Mouse (Mus musculus): Measurements from ENCODE around the gene Arsb. TPM values are rescaled to one million over a fixed set of nuclear protein-coding genes. Genes with fewer than 3 reads are reported as not detected.

Gene Arsb
- polyA plus RNA-seq, 1 experiment from 2014 or later = 8.9 TPM

DNA sequence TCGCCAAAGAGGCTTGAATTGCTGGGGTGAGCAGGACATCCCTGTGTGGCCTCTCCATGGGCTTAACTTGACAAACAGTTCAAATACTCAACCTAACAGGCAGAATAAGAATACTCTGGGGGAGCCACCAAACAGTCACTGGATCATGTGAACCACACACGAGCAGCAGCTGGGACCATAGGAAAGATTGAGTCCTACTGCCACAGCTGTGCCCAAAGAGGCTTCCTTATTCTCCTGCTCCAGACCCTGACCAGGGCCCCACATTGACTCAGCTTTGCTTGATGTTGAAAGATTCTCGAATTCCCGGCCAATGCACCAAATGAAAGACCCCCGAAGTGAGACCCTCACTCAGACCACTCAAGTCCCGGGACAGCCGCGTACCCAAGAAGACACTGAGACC is 9.6 kb upstream of the Arsb start:
- Histone ChIP-seq H3K9ac (replicated peaks) (no peak overlapping the region), H3K4me3 (replicated peaks) (no peak overlapping the region), H3K9me3 (replicated peaks) (no peaks in the 10 kb centered on the region), H3K4me1 (peaks cover 4% of the 10 kb centered on the region; the same call in 1 of the 2 replicates), H3K36me3 (no peaks in the 10 kb centered on the region), H3K27me3 (replicated peaks) (no peaks in the 10 kb centered on the region), H3K4me2 (no peak overlapping the region), H3K27ac (replicated peaks) (no peak overlapping the region)
- ATAC-seq (ENCODE audit: low FRiP score) = no peak
- WGBS = 97% methylated on average over 8 of the region's 8 CpGs

DNA sequence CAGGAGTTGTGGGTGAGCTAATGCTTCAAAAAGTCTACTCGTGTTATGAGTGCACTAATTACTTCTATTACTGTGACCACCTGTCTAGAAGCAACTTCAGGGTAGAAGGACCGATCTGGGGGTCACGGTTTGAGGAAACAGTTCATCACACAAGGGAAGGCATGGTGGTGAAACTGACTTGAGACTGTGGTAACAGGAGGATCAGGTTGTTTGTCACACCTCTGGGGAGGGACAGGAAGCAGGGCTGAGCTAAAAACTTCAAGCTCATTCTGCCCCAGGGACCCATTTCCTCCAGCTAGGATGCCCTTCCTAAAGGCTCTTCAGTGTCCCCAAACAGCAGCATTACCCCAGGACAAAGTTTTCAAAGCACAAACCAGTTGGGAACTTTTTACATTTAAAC is 8.6 kb upstream of the Arsb start:
- ATAC-seq (ENCODE audit: low FRiP score) = no peak

DNA sequence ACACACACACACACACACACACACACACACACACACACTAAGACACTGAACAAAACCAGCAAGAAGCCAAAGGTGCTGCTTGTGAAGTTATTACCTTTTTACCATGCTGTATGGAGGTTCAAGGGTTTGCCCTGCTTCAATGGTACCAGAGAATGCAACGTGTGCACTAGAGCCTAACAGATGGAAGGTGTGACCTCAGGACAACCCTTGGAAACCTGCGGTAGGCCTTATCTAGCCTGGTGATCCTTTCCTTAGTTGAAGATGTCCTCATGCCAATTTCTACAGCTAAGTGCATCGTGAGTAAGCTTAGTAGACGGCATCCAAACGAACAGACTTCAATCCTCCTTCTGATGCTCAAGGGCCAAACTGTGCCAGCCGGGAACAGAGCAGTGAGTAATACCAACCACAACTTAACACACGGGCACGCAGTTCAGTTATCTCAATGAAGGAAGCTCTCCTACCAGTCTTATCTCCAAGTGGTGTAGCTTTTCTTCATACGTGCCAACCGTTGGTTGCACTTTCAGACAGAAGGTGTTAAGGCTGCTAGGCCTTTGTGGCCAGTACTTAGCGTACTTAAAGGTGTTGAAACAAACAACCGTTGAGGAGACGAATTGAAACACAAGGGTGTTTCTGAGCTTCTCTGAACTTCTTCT is 7.0 kb upstream of the Arsb start:
- no peak for ATAC-seq (ENCODE audit: low FRiP score)

More for the DNA sequence above, 8.6 kb upstream of the Arsb start:
- Histone ChIP-seq H3K4me3 (replicated peaks) (no peak overlapping the region), H3K27me3 (replicated peaks) (no peaks in the 10 kb centered on the region), H3K27ac (replicated peaks) (no peak overlapping the region), H3K4me1 (peaks cover 3% of the 10 kb centered on the region; the same call in 1 of the 2 replicates), H3K9ac (replicated peaks) (no peak overlapping the region), H3K36me3 (no peaks in the 10 kb centered on the region), H3K4me2 (no peak overlapping the region), H3K9me3 (replicated peaks) (no peaks in the 10 kb centered on the region)
- WGBS = 87% methylated on average over 3 of the region's 3 CpGs

DNA sequence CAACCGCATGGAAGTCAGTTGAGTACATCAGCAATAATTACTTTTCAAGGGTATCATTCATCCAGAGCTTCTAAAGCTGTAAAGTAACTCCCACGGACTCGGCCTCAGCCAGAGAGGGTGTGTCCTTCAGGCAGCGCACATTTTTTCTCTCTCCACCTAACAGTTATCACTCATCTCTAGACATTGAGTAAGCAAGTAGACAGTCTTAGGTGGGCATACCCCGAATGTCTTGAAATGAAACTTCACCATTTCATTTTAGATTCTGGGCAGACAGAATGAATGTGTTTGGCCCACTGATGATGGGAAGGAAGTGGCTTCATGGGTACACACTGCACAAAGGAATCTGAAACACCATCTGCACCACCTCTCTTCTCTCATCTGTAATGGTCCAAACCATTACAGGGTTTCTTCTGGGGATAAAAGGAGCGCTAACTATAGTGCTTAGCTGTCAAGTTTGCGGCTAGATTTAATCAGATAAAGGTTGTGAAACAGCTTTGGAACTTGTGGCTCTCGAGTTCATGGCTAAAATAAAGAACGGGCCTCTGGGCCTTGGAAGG is 321 bp upstream of the Arsb start:
- Histone ChIP-seq H3K9me3 (replicated peaks) (no peaks in the 10 kb centered on the region), H3K27me3 (replicated peaks) (no peaks in the 10 kb centered on the region), H3K4me3 (replicated peaks) (peak overlapping the region; percentile 60), H3K27ac (replicated peaks) (peak overlapping the region; percentile 92), H3K4me1 (peaks cover 24% of the 10 kb centered on the region), H3K36me3 (no peaks in the 10 kb centered on the region), H3K9ac (replicated peaks) (peak overlapping the region; percentile 84), H3K4me2 (peak overlapping the region; percentile 98)
- peak; percentile 45 for ATAC-seq (ENCODE audit: low FRiP score)
- 27% methylated on average over 9 of the region's 9 CpGs for WGBS

More for the DNA sequence above, 7.0 kb upstream of the Arsb start:
- no peaks in the 10 kb centered on the region for H3K36me3 ChIP-seq
- H3K4me1 ChIP-seq = no peaks in the 10 kb centered on the region
- H3K9me3 ChIP-seq (replicated peaks) = no peaks in the 10 kb centered on the region
- no peak overlapping the region for H3K4me3 ChIP-seq (replicated peaks)
- no peak overlapping the region for H3K4me2 ChIP-seq
- no peaks in the 10 kb centered on the region for H3K27me3 ChIP-seq (replicated peaks)
- no peak overlapping the region for H3K9ac ChIP-seq (replicated peaks)
- H3K27ac ChIP-seq (replicated peaks) = no peak overlapping the region
- 93% methylated on average over 13 of the region's 13 CpGs for WGBS

DNA sequence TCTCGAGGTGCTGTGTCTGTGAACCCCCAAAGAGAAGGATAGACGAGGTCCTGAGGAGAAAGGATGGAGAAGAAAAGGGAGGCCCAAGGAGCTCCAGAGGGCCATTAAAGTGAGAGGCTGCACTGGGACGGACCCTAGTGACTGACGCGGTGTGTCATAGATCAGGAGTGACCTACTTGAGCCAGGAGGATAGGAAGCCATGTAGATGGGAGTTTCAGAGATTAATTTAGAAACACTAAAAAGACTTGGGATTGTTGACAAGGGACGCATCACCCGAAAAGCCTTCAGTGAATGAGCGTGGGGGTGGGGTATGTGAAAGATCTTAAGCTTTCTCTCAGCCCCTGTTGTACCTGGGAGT is 828 bp downstream of the Arsb start:
- no peak for ATAC-seq (ENCODE audit: low FRiP score)
- Histone ChIP-seq H3K4me2 (peak overlapping the region; percentile 98), H3K9me3 (replicated peaks) (no peaks in the 10 kb centered on the region), H3K27me3 (replicated peaks) (no peaks in the 10 kb centered on the region), H3K4me1 (peaks cover 24% of the 10 kb centered on the region), H3K4me3 (replicated peaks) (peak overlapping the region; percentile 60), H3K27ac (replicated peaks) (peak overlapping the region; percentile 92), H3K36me3 (no peaks in the 10 kb centered on the region), H3K9ac (replicated peaks) (peak overlapping the region; percentile 84)
- WGBS = 25% methylated on average over 8 of the region's 8 CpGs

DNA sequence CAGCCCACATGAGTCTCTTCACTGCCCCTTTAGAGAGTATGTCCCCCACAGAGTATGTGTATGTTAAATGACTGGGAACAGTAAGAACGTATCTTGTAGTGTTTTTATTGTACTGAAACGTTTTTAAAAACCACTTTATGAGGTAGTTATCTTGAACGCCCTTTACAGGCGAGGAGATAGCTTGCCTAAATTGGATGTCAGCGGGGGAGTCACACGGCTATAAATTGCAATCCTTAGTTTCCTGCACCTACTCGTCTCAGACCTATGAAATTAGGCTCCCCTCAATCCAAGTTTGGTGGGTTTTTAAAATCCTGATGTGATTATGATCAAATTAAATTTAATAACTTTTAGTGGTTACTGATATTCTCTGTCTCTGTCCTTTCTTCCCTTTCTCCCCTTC is 1.4 kb downstream of the Arsb start:
- peak overlapping the region; percentile 98 for H3K4me2 ChIP-seq
- H3K4me1 ChIP-seq = peaks cover 24% of the 10 kb centered on the region
- 0 out of 2 replicates have a peak overlapping the region, but pooled peaks have one; percentile 92 for H3K27ac ChIP-seq (replicated peaks)
- no peaks in the 10 kb centered on the region for H3K36me3 ChIP-seq
- H3K4me3 ChIP-seq (replicated peaks) = peak overlapping the region; percentile 60; the same call in 1 of the 2 replicates
- no peaks in the 10 kb centered on the region for H3K9me3 ChIP-seq (replicated peaks)
- H3K27me3 ChIP-seq (replicated peaks) = no peaks in the 10 kb centered on the region
- no peak for ATAC-seq (ENCODE audit: low FRiP score)
- H3K9ac ChIP-seq (replicated peaks) = no peak overlapping the region
- 38% methylated on average over 7 of the region's 7 CpGs for WGBS

DNA sequence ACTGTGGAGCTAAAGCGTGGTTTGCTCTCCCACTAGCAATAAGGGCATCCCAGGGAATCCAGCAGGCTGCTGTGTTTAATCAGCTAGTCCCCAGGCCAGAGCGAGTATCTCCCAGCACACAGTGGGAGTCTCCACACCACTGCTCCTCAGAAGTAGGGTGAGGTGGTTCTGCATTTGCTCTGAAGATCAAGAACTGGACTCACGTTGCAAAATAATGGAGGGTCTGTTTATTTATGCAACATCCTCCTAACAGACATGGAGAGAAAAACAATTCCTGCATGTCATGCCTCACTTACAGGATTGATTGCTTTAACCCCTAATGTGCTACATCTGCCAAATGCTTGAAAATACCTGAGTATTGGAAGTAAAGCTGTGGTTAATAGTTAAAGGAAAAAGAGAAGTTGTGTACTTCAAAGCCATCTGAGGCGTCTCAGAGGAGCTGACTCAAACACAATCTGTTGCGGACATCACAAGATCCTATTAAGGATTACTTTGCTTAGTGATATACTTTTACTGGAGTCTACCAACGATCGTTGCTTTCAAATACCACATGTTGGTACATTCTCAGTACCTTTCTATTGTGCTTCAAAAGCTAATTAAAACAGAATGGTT is 2.4 kb downstream of the Arsb start:
- H3K9me3 ChIP-seq (replicated peaks) = no peaks in the 10 kb centered on the region
- 64% methylated on average over 7 of the region's 7 CpGs for WGBS
- no peak overlapping the region for H3K4me3 ChIP-seq (replicated peaks)
- H3K27me3 ChIP-seq (replicated peaks) = no peaks in the 10 kb centered on the region
- H3K27ac ChIP-seq (replicated peaks) = 0 out of 2 replicates have a peak overlapping the region, but pooled peaks have one; percentile 3
- no peak overlapping the region for H3K9ac ChIP-seq (replicated peaks)
- no peaks in the 10 kb centered on the region for H3K36me3 ChIP-seq
- ATAC-seq (ENCODE audit: low FRiP score) = no peak
- H3K4me2 ChIP-seq = peak overlapping the region; percentile 11; the same call in 1 of the 2 replicates
- peaks cover 24% of the 10 kb centered on the region for H3K4me1 ChIP-seq

DNA sequence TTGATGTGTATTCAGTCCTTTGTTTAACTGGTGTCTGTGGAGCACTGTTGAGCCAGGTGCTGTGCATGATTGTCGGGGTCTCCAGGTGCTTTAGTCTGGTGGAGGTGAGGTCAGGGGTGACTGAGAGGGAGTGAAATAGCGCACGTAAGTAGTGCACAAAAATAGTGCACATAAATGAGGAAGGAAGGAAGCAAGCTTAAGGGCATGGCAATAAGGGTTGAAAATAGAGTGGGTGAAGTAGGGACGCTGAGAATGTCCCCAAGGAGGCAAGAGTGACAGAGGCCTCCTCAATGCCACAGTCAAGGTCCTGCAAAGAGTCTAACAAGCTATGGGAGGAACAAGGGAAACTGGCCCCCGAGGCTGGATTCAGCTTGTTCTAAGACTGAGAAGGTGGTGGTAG is 11.4 kb downstream of the Arsb start:
- no peaks in the 10 kb centered on the region for H3K36me3 ChIP-seq
- no peaks in the 10 kb centered on the region for H3K27me3 ChIP-seq (replicated peaks)
- no peak for ATAC-seq (ENCODE audit: low FRiP score)
- H3K4me3 ChIP-seq (replicated peaks) = no peak overlapping the region
- H3K27ac ChIP-seq (replicated peaks) = no peak overlapping the region
- no peak overlapping the region for H3K4me2 ChIP-seq
- no peak overlapping the region for H3K9ac ChIP-seq (replicated peaks)
- H3K4me1 ChIP-seq = peaks cover 5% of the 10 kb centered on the region; the same call in 1 of the 2 replicates
- WGBS = 84% methylated on average over 5 of the region's 5 CpGs
- H3K9me3 ChIP-seq (replicated peaks) = 0 out of 2 replicates have a peak, but pooled peaks cover 3% of the 10 kb centered on the region

DNA sequence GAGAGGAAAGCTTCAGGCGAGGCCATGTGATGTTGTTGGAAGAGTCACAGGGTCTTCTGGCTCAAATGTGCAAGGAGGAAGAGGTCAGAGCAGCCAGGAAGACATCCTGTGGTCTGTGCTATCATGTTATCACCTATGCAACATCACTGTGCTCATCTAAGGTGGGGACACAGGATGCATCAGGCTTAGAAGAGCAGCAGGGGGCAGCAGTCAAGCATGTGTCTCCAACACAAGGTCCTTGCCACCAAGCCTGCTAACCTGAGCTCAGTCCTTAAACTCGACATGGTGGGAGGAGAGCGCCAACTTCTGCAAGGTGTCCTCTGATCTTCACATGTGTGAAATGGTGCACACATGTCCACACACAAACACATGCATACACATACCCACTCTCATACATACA is 13.9 kb downstream of the Arsb start:
- Histone ChIP-seq H3K4me2 (no peak overlapping the region), H3K27ac (replicated peaks) (no peak overlapping the region), H3K27me3 (replicated peaks) (no peaks in the 10 kb centered on the region), H3K4me1 (peaks cover 5% of the 10 kb centered on the region; the same call in 1 of the 2 replicates), H3K36me3 (no peaks in the 10 kb centered on the region), H3K4me3 (replicated peaks) (no peak overlapping the region), H3K9me3 (replicated peaks) (0 out of 2 replicates have a peak, but pooled peaks cover 3% of the 10 kb centered on the region), H3K9ac (replicated peaks) (no peak overlapping the region)
- ATAC-seq (ENCODE audit: low FRiP score) = no peak
- 74% methylated on average over 3 of the region's 3 CpGs for WGBS

DNA sequence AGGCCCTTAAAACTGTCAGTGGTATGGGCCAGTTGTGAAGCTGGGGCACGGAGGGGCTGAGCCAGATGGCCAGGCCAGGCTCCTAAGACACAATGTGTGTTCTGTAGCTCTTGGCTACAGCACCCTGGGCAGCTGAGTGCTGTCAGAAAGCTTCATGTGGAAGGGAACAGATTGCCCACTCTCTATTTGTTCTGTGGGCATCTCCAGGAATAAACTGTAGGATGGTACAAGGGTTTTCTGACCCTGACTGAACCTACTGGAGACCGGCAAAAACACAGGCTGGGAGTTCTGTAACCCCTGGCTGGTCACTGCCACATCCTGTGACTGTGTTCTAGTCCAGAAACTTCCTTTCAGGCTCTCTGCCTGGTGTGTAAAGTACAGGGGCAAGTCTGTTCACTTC is 14.6 kb downstream of the Arsb start:
- 77% methylated on average over 2 of the region's 2 CpGs for WGBS
- Histone ChIP-seq H3K27ac (replicated peaks) (no peak overlapping the region), H3K27me3 (replicated peaks) (no peaks in the 10 kb centered on the region), H3K4me3 (replicated peaks) (no peak overlapping the region), H3K4me1 (peaks cover 5% of the 10 kb centered on the region; the same call in 1 of the 2 replicates), H3K4me2 (no peak overlapping the region), H3K36me3 (no peaks in the 10 kb centered on the region), H3K9ac (replicated peaks) (no peak overlapping the region), H3K9me3 (replicated peaks) (0 out of 2 replicates have a peak, but pooled peaks cover 3% of the 10 kb centered on the region)
- ATAC-seq (ENCODE audit: low FRiP score) = no peak

DNA sequence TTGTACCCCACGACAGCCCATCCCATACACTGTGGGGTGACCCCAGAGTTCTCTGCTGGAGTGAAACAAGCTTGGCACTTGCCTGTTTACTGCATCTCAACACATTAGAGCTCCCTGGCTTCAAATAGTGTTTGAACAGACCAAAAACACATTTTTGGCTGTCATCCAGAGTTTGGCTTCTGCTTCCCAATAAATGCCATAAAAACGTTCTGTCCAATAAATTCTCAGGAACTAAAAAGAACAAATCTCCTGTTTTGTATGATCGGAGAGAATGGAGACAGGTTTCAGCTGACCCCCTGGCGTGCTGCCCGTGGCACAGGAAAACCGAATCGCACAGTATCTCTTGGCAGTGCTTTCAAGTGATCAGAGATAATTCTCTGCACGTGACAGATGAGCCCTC is 16.2 kb downstream of the Arsb start:
- Histone ChIP-seq H3K36me3 (no peaks in the 10 kb centered on the region), H3K9ac (replicated peaks) (no peak overlapping the region), H3K4me2 (no peak overlapping the region), H3K4me1 (peaks cover 5% of the 10 kb centered on the region; the same call in 1 of the 2 replicates), H3K27ac (replicated peaks) (no peak overlapping the region), H3K4me3 (replicated peaks) (no peak overlapping the region), H3K9me3 (replicated peaks) (no peaks in the 10 kb centered on the region), H3K27me3 (replicated peaks) (no peaks in the 10 kb centered on the region)
- 33% methylated on average over 8 of the region's 8 CpGs for WGBS
- ATAC-seq (ENCODE audit: low FRiP score) = no peak

Data from neural tube, embryonic 15.5 days (tissue).